Mouse (Mus musculus): ENCODE results near the gene Khdc4. TPM values are rescaled to one million over a fixed set of nuclear protein-coding genes. Genes with fewer than 3 reads are reported as not detected.

The Khdc4 gene
- polyA plus RNA-seq, 1 experiment, result 0.37 TPM

DNA sequence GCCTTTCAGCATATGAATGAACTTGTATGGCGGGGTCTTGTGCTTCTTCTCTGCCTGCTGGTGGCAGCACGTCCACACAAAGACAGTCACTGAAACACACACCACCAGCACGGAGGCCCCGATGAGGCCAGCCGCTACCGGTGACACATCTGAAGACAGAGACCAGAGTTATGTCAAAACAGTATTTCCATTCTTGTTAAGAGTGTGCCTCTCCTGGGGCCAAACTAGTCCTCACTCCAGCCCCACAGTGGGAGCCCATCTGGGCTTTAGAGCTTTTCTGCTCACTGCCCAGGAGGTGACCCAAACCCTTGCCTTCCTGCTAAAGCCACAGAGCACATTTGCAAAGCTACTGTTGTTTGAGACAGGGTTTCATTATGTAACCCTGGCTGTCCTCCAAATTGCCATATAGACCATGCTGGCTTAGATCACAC is 76.8 kb downstream of the Khdc4 start:
- TF ChIP-seq TAL1 (IDR thresholded peaks at IDR 0.05; ENCODE audit: low read length), result no peak
- TF ChIP-seq GATA1 (IDR thresholded peaks at IDR 0.05; ENCODE audit: low read length), result no peak
- Histone ChIP-seq H3K9me3 (ENCODE audit: control insufficient read depth, low read length) (no peaks in the 10 kb centered on the region), H3K4me1 (ENCODE audit: control insufficient read depth) (peaks cover 11% of the 10 kb centered on the region), H3K4me3 (replicated peaks) (no peak overlapping the region), H3K36me3 (ENCODE audit: control insufficient read depth) (no peaks in the 10 kb centered on the region), H3K27me3 (ENCODE audit: control insufficient read depth) (no peaks in the 10 kb centered on the region; the same call in 1 of the 2 replicates)

Other genes with a start within 250 kb of the Khdc4 start
- 0.11 and 0.12 TPM in 2 replicates for gene Sema4a, start 224.6 kb upstream of the Khdc4 start, polyA plus RNA-seq (2012)
- gene Lmna, start 175.8 kb upstream of the Khdc4 start, polyA plus RNA-seq (2012), result 137 and 158 TPM in 2 replicates
- gene Mex3a, start 153.4 kb upstream of the Khdc4 start, polyA plus RNA-seq (2012), result 0.01 and 0.02 TPM in 2 replicates
- gene Rab25, start 137.5 kb upstream of the Khdc4 start, polyA plus RNA-seq (2012), result not detected in 2 replicates
- 7.4 and 12.2 TPM in 2 replicates for gene Lamtor2, start 132.7 kb upstream of the Khdc4 start, polyA plus RNA-seq (2012)
- 2.6 and 3.1 TPM in 2 replicates for gene Ubqln4, start 132.0 kb upstream of the Khdc4 start, polyA plus RNA-seq (2012)
- 6.5 and 12.3 TPM in 2 replicates for gene Ssr2, start 109.9 kb upstream of the Khdc4 start, polyA plus RNA-seq (2012)
- gene Arhgef2, start 79.8 kb upstream of the Khdc4 start, polyA plus RNA-seq (2012), result 0.13 and 0.87 TPM in 2 replicates
- gene Rxfp4, start 32.7 kb upstream of the Khdc4 start, polyA plus RNA-seq (2012), result not detected in 2 replicates
- 3.6 and 4.6 TPM in 2 replicates for gene Rit1, start 31.0 kb downstream of the Khdc4 start, polyA plus RNA-seq (2012)
- 0.02 TPM in 1 of 2 replicates, not detected in the other for gene Syt11, start 89.4 kb downstream of the Khdc4 start, polyA plus RNA-seq (2012)
- gene Gon4l, start 149.4 kb downstream of the Khdc4 start, polyA plus RNA-seq (2012), result 1.1 and 1.2 TPM in 2 replicates
- gene Msto1, start 228.2 kb downstream of the Khdc4 start, polyA plus RNA-seq (2012), result 0.23 and 0.27 TPM in 2 replicates

Measured in erythroblast, embryonic 14.5 days (primary cell).